Mouse (Mus musculus) Muller cell, postnatal 12 days (primary cell): ENCODE measurements around the gene Col2a1.

Experiments
- DNase-seq: peaks from one replicate; pipeline ENCODE4 v3.0.0-alpha.2; 2015; ENCODE audit errors: inconsistent ontology term

The Col2a1 gene

DNA sequence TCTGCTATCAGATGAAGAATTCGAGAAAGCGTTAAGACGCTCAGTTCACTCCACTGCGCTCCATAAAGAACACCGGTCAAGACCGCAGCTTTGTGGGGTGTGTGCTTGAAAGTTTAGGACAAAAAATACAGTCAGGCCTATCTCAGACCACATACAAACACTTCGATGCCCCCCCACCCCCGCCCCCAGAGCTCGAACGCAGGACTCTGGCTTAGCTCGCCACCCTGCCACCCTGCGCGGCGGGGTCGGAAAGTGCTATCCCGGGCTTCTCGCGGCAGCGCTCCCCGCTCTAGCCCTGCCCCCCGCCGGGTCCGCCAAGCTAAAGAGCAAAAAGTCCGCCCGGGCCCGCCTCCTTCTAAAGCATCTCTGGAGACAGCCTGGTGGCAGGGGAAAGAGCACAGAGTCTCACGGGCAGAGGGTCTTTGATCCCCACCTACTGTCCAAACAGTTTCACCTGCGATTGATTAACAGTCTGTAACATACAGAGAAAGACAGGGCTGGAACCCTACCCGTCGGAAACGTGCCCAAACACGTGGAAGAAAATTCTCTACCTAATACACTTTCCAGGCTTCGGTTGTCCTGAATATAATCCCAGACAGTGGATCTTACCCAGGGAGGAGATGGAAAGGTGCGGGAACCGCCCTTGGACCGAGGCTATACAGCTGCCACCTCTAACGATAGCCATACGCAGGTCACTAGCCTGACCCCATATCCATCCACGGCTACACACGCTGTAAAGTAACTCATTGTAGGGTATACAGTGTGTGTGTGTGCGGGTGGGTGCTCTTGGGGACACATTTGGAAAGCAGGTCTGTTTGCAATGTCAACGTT, 1.3 kb downstream of the Col2a1 start:
- DNase-seq = peak; percentile 67

DNA sequence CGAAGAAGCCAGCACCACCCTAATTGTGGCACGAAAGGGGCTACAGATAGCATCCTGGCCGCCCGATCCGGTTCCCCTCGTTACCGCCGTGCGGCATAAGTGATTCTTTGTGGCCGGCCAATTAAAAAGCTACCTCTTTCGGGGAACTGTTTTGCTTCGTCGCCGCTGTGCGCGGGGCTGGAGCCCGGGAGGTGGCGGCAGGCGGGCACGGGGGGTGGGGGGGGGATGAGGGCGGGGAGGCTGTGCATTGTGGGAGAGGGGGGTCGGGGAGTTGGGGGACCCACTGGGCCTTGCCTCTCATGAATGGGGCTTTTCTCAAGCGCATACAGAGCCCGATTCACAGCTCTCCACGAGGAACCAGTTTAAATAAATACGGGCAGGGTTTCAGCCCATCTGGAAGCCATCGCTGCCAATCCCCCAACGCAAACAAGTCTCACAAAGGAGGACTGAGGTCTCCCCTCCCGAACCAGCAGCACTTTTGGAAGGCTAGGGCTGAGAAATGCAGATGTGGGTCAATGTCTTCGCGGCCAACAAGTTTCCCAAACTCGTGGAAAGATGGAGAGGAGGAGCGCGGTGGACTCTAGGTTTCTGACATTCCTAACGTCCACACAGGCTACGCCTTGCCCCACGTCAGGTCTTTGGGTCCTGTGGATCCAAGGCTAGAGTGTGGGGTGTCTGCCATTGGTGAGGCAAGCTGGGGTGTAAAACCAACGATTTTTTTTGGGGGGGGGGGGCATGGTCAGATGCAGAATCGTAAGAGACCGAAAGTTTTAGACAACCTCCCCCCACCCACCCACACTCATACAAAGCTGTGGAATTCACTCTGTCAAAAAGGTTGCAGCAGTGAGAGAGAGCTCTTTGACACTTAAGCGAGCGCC, 2.1 kb downstream of the Col2a1 start:
- DNase-seq = peak; percentile 37

DNA sequence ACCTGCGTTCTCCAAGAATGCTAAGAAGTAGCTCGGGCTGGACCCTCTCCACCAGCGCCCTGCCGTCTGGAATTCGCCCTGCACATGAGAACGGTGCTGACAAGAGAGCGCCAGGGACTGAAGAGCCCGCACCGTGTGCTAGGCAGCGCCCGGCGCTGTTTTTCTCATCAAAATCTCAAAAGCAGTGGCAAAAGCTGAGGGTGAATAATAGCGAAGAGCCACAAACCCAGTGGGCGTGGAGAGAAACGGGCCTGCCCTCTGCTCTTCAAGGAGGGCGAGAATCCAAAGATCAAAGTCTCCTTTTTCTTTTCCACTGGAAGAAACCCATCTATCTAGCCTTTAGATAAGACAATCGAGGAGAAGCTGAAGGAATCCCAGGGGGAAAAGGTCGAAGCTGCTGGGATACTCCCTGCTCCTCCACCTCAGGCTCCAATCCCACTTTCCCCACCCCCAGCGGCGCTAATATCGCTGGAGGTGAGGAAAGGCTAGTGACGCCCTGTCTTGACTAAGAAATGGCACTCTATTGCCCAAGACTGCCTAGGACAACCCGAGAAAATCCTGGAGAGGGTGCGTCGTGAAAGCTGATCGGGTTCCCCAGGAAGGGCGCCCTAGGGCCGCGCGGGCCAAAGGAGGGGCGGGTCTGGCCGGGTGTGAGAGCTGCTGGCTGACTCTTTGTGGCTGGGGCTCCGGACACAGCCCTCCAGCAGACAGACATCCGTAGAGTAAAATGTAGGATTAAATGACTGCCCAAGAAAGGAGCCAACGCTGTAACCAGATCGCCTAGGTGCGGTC, 3.0 kb downstream of the Col2a1 start:
- DNase-seq = peak; percentile 77

DNA sequence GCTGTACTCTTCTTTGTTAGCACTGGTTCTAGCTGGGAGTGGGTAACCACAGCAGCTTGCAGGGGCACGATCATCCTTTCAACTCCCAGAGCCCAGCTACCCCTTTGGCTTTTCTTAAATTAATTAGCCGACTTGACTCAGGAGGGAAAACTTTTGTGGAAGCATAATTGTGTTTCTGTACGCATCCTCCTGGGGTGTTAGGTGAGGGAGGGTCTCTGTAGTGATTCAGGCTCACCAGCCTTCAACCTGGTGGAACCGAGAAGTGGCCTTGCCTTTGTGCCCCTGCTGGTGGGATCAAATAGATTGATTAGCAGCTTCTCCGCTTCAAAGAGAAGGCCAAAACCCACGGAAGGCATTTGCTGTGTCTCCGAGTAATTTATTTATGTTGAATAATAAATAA, 4.5 kb downstream of the Col2a1 start:
- no peak for DNase-seq

GRCm38 (mm10) chr15:97999546-97999945, 4.9 kb downstream of the Col2a1 start:
- no peak for DNase-seq

- peak; percentile 30 for DNase-seq
Observed at GRCm38 (mm10) chr15:97996716-97997256, 7.7 kb downstream of the Col2a1 start.

GRCm38 (mm10) chr15:97992712-97993286, 11.7 kb downstream of the Col2a1 start:
- DNase-seq = peak; percentile 93

DNA sequence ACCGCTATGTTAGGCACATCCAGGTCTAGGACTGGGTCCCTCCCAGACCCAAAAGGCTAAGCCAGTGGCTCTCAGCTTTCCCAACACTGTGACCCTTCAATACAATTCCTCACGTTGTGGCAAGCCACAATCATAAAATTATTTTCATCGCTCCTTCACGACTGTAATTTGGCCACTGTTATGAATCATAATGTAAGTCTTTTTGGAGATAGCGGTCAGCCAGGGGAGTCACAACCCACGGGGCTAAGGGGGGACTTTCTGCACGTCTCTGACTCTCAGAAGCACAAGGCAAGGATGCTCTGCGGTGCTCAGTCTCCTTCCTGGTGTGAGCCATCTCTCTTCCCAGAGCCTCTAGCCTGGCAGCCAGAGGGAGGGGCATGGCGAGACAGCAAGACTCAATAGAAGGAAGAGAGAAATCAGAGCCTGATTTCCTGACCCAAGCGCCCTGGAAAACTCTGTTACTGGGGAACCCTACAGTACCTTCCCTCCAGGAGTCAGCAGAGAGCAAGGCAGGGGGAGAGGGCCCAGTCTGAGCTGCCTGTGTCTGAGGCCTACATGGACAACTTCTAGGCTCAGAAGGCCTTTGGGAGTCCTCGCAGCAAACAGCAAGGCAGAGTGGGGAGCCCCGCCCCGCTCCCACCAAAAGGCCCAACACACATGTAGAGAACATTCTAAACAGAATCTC, 12.3 kb downstream of the Col2a1 start:
- no peak for DNase-seq

- no peak for DNase-seq
Observed at GRCm38 (mm10) chr15:97991285-97991895, 13.1 kb downstream of the Col2a1 start.

- DNase-seq = no peak
Observed at GRCm38 (mm10) chr15:97990721-97991120, 13.8 kb downstream of the Col2a1 start.

- peak; percentile 83 for DNase-seq
Observed at GRCm38 (mm10) chr15:97990124-97990523, 14.4 kb downstream of the Col2a1 start.

DNA sequence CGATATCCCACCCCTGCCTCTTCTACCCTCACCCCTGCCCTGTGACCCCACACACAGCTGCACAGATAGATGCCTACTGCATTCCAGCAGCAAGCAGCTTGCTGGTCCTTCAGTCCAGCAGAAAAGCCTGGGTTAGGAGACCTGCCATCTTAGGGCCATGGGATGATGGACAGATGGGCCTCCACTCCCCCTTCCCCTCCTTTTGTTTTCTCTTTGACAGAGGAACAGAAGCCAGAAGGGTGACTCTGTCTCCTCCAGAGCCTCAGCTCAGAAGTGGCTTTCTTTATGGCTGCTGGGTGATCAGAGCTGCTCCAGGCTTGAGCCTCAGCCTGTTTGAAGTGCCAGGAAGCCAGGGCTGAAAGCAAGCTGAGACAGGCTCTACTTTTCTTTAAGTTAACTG, 15.0 kb downstream of the Col2a1 start:
- no peak for DNase-seq

DNA sequence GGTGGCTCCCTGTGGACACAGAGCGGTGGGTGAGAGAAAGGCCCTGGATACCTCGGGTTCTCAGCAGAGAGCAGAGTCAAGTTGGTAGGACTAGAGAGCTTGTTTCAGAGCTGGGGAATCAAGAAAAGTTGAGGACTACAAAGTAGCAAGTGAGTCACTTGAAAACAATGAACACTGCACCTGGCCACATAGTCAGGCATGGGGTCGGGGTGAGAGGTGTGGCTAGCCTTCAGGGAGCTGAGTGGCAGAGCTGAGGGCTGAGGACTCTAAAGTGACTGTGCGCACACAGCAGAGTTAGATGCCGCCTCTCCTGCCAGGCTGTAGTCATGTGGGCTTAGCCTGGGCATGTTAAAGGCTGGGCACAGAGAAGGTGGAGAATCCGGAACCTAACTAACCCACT, 22.9 kb downstream of the Col2a1 start:
- DNase-seq = no peak

DNA sequence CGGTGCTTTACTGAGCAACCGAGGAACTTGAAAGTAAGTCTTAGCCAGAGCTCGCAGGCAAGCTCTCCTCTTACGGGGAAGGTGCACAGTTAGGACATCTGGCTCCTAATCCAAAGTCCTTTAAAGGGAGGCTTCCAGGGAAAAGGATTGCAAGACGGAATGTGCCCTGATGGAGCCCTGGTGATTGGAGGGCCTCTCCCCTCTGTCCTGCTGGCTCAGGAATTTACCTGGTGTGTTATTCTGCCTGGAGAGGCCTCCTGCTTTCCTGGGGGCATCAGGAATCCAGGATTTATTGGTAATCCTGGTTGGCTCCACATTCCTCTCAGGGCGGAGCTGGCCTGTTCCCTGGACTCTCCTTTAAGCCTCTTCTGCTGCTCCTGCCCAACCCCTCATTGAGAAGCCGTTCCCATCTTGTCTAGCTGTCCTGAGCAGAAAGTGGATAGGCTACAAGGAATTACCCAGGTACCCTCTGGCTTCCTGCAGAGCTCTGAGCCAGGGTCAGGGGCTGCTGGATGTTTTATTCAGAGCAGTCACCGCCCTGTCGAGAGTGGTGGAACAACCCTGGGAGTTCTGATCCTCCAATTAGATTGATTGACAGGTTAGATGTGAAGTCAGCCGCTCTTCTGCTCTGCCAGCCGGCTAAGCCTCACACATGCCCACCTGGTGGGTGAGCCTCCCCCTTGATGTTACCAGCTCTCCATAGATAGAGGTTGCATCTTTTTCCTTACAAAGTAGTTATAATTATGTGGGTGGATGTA, 31.1 kb downstream of the Col2a1 start:
- no peak for DNase-seq

GRCm38 (mm10) chr15:97972580-97972979, 31.9 kb downstream of the Col2a1 start:
- DNase-seq = no peak

DNA sequence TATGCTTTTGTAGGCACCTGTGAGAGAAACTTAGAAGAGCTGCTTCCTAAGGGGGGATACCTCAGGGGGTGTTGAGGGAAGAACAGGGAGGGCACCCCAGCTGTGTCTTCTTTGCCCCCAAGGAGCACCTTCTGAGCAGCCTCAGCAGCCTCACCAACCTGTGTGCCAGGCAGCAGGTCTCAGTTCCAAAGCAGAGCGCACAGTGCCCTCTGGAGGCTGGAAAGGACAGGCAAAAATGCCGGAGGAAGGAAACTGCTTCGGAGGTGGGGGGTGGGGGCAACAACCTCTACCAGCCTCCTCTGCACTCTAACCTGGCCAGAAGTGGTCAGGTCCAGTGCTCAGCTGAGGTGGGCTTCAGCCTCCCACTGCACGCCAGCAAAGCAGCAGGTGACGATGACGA, 34.2 kb downstream of the Col2a1 start:
- DNase-seq = peak; percentile 37

GRCm38 (mm10) chr15:97965311-97966045, 39.0 kb downstream of the Col2a1 start:
- no peak for DNase-seq

- DNase-seq = no peak
Observed at GRCm38 (mm10) chr15:97964836-97965187, 39.7 kb downstream of the Col2a1 start.
